9 mouse cellular contexts compared by ENCODE assay signal in genomic region chr6:51163266-51163665, GRCm38 (mm10).
DNase-seq lines count a peak whose midpoint lies in the region; ATAC-seq lines count a peak whose summit lies in the region.
"Had no signal": no experiment of that assay in that cellular context is flagged by ENCODE, and none has a peak within 500 bp of the region (broad histone marks: within the 10 kb centered on the region; RNA-seq: fewer than 3 reads in every experiment).

No protein-coding gene starts in this region.

- H3K4me1 ChIP-seq in embryonic facial prominence, embryonic 14.5 days (ENCODE audit: control insufficient read depth, insufficient read depth, low read length), result peaks cover 21% of the 10 kb centered on the region
- H3K4me1 ChIP-seq in heart, embryonic 12.5 days (replicated peaks), result peaks cover 31% of the 10 kb centered on the region
- peaks cover 8% of the 10 kb centered on the region; the same call in 1 of the 2 replicates for H3K4me1 ChIP-seq in midbrain, embryonic 13.5 days (replicated peaks)

- 41% methylated on average over 5 of the region's 5 CpGs for WGBS in embryonic facial prominence, embryonic 14.5 days
- WGBS in heart, embryonic 12.5 days, result 22% methylated on average over 5 of the region's 5 CpGs
- 79% methylated on average over 5 of the region's 5 CpGs for WGBS in midbrain, embryonic 13.5 days

- no peak overlapping the region for H3K4me3 ChIP-seq in embryonic facial prominence, embryonic 14.5 days (ENCODE audit: low read depth, low read length)
- no peak overlapping the region for H3K4me3 ChIP-seq in heart, embryonic 12.5 days
- no peak overlapping the region for H3K4me3 ChIP-seq in midbrain, embryonic 13.5 days (replicated peaks)

- DNase-seq in kidney, postnatal 14 days, result peak; percentile 16
- no peak for DNase-seq in kidney, adult 18-20 months
- DNase-seq in embryonic facial prominence, embryonic 14.5 days (ENCODE audit: low spot score), result peak; percentile 69
- peak; percentile 77 for DNase-seq in skeletal muscle tissue, adult 2 months (ENCODE audit: low read depth, low spot score)
- DNase-seq in left cerebral cortex, postnatal 10 days (ENCODE audit: extremely low spot score in 1 of 2, low spot score in 2 of 2), result no peak
- no peak for DNase-seq in spleen, adult 12 weeks (ENCODE audit: low spot score)
- DNase-seq: thymus, adult 18-20 months had no signal

- no peaks in the 10 kb centered on the region for H3K9me3 ChIP-seq in embryonic facial prominence, embryonic 14.5 days (ENCODE audit: control insufficient read depth, low read length)
- H3K9me3 ChIP-seq in heart, embryonic 12.5 days (replicated peaks), result no peaks in the 10 kb centered on the region
- H3K9me3 ChIP-seq in midbrain, embryonic 13.5 days, result no peaks in the 10 kb centered on the region

- H3K4me2 ChIP-seq in embryonic facial prominence, embryonic 14.5 days (ENCODE audit: low read depth, low read length), result no peak overlapping the region
- no peak overlapping the region for H3K4me2 ChIP-seq in heart, embryonic 12.5 days
- no peak overlapping the region for H3K4me2 ChIP-seq in midbrain, embryonic 13.5 days (replicated peaks)

- intact Hi-C loops in left cerebral cortex, postnatal 10 days (cut with DNase I), result no loop called here

- H3K27me3 ChIP-seq in embryonic facial prominence, embryonic 14.5 days (replicated peaks; ENCODE audit: control insufficient read depth, insufficient read depth, low read length), result no peaks in the 10 kb centered on the region
- H3K27me3 ChIP-seq in heart, embryonic 12.5 days (replicated peaks), result no peaks in the 10 kb centered on the region
- H3K27me3 ChIP-seq in midbrain, embryonic 13.5 days, result no peaks in the 10 kb centered on the region

- no peak overlapping the region for H3K9ac ChIP-seq in embryonic facial prominence, embryonic 14.5 days (ENCODE audit: low read depth, low read length)
- H3K9ac ChIP-seq in heart, embryonic 12.5 days, result no peak overlapping the region
- no peak overlapping the region for H3K9ac ChIP-seq in midbrain, embryonic 13.5 days (replicated peaks)

- ATAC-seq in embryonic facial prominence, embryonic 14.5 days (ENCODE audit: low read depth), result 0 out of 2 replicates have a peak, but pooled peaks have one; percentile 34
- ATAC-seq in heart, embryonic 12.5 days (ENCODE audit: insufficient number of reproducible peaks, low FRiP score), result peak; percentile 52
- no peak for ATAC-seq in midbrain, embryonic 13.5 days

- peak overlapping the region; percentile 92 for H3K27ac ChIP-seq in embryonic facial prominence, embryonic 14.5 days (replicated peaks; ENCODE audit: low read depth, low read length)
- peak overlapping the region; percentile 83 for H3K27ac ChIP-seq in heart, embryonic 12.5 days (ENCODE audit: poor library complexity, severe bottlenecking)
- no peak overlapping the region for H3K27ac ChIP-seq in midbrain, embryonic 13.5 days

- no peaks in the 10 kb centered on the region for H3K36me3 ChIP-seq in embryonic facial prominence, embryonic 14.5 days (ENCODE audit: control insufficient read depth, insufficient read depth, low read length)
- no peaks in the 10 kb centered on the region for H3K36me3 ChIP-seq in heart, embryonic 12.5 days
- H3K36me3 ChIP-seq in midbrain, embryonic 13.5 days, result no peaks in the 10 kb centered on the region

Comparison
In these comparisons a context has a peak if more than half of its experiments do, and no peak if none do; other contexts are left out.
1. DNase-seq: peak in kidney, postnatal 14 days (single experiment), embryonic facial prominence, embryonic 14.5 days (single experiment) and skeletal muscle tissue, adult 2 months (single experiment); none in kidney, adult 18-20 months (single experiment), left cerebral cortex, postnatal 10 days (0 of 2) and spleen, adult 12 weeks (single experiment).